Mouse (Mus musculus) embryonic facial prominence, embryonic 13.5 days (tissue): ENCODE measurements around the gene Olfr574. TPM values are rescaled to one million over a fixed set of nuclear protein-coding genes. Genes with fewer than 3 reads are reported as not detected.

Source experiments
- ATAC-seq: fragments of 200-750 bp; cut with Nextera tagmentation; 2 replicates; pipeline ENCODE4 v1.8.0; 2017; ENCODE audit warnings: low read depth; ENCODE audit not compliant: insufficient number of reproducible peaks, insufficient read depth, low FRiP score, low TSS enrichment
- H3K27ac ChIP-seq: fragments of 300-500 bp; sonication (generic); 2 replicates; pipeline ENCODE4 v1.5.1; 2015; ENCODE audit warnings: moderate library complexity, mild to moderate bottlenecking, inconsistent platforms
- H3K27me3 ChIP-seq: fragments of 300-500 bp; sonication (generic); 2 replicates; pipeline ENCODE4 v1.6.1; 2015; ENCODE audit warnings: mild to moderate bottlenecking, inconsistent platforms
- H3K36me3 ChIP-seq: fragments of 300-500 bp; sonication (generic); 2 replicates; pipeline ENCODE4 v1.6.1; 2015; ENCODE audit warnings: mild to moderate bottlenecking, inconsistent platforms
- H3K4me1 ChIP-seq: fragments of 300-500 bp; sonication (generic); 2 replicates; pipeline ENCODE4 v1.6.1; 2015; ENCODE audit warnings: inconsistent platforms
- H3K4me2 ChIP-seq: fragments of 300-500 bp; sonication (generic); 2 replicates; pipeline ENCODE4 v1.6.1; 2015; ENCODE audit warnings: moderate library complexity, mild to moderate bottlenecking, inconsistent platforms
- H3K4me3 ChIP-seq: fragments of 300-500 bp; sonication (generic); 2 replicates; pipeline ENCODE4 v1.5.1; 2015; ENCODE audit warnings: mild to moderate bottlenecking, inconsistent platforms
- H3K9ac ChIP-seq: fragments of 300-500 bp; sonication (generic); 2 replicates; pipeline ENCODE4 v1.6.1; 2015; ENCODE audit warnings: mild to moderate bottlenecking, inconsistent platforms
- H3K9me3 ChIP-seq: fragments of 300-500 bp; sonication (generic); 2 replicates; pipeline ENCODE4 v1.6.1; 2016; ENCODE audit warnings: inconsistent platforms
- WGBS: fragments of 180-500 bp; shearing (Covaris S2); methylation state at CpG from one replicate; pipeline ENCODE4 v1.1.7; 2015; ENCODE audit warnings: mixed read lengths; 5-methylcytosine and 5-hydroxymethylcytosine counted together
- polyA plus RNA-seq: library from polyadenylated mRNA; unstranded; fragments of >200 nt; fragmentation: Nextera tagmentation; extraction: Ambion mirVana; gene quantifications from 2 replicates; pipeline ENCODE4 v1.2.1, GENCODE M21; 2015

The Olfr574 gene
- polyA plus RNA-seq, 1 experiment from 2014 or later = not detected

- H3K4me1 ChIP-seq = no peaks in the 10 kb centered on the region
- no peaks in the 10 kb centered on the region for H3K9me3 ChIP-seq
- H3K4me3 ChIP-seq = no peak within 1 kb of the TSS
- no peaks in the 10 kb centered on the region for H3K36me3 ChIP-seq
- ATAC-seq = no peak
- no peaks in the 10 kb centered on the region for H3K27me3 ChIP-seq
- H3K9ac ChIP-seq = no peak within 1 kb of the TSS
- no peak within 1 kb of the TSS for H3K27ac ChIP-seq
- no peak within 1 kb of the TSS for H3K4me2 ChIP-seq
- WGBS = 49% methylated on average over 2 of the region's 2 CpGs
Observed at GRCm38 (mm10) chr7:102962360-102962759, 14.1 kb downstream of the Olfr574 start, which contains the start of gene Olfr576. Gene Olfr576 (plus strand): TSS chr7:102962660.

GRCm38 (mm10) chr7:102974399-102974798 lies 26.1 kb downstream of the Olfr574 start:
- Histone ChIP-seq H3K4me2 (no peak overlapping the region), H3K4me3 (no peak overlapping the region), H3K9me3 (no peaks in the 10 kb centered on the region), H3K9ac (no peak overlapping the region), H3K4me1 (no peaks in the 10 kb centered on the region), H3K36me3 (no peaks in the 10 kb centered on the region), H3K27me3 (no peaks in the 10 kb centered on the region), H3K27ac (no peak overlapping the region)
- WGBS = 39% methylated on average over 1 of the region's 1 CpGs
- ATAC-seq = no peak

GRCm38 (mm10) chr7:102975843-102976242 lies 27.6 kb downstream of the Olfr574 start, which contains the start of gene Olfr577:
Gene Olfr577 (minus strand): TSS chr7:102975943.
- Histone ChIP-seq H3K9me3 (no peaks in the 10 kb centered on the region), H3K4me1 (no peaks in the 10 kb centered on the region), H3K9ac (no peak within 1 kb of the TSS), H3K27ac (no peak within 1 kb of the TSS), H3K36me3 (no peaks in the 10 kb centered on the region), H3K27me3 (no peaks in the 10 kb centered on the region), H3K4me2 (no peak within 1 kb of the TSS), H3K4me3 (no peak within 1 kb of the TSS)
- 85% methylated on average over 2 of the region's 2 CpGs for WGBS
- ATAC-seq = no peak

- Histone ChIP-seq H3K36me3 (no peaks in the 10 kb centered on the region), H3K27me3 (no peaks in the 10 kb centered on the region), H3K9me3 (no peaks in the 10 kb centered on the region), H3K9ac (no peak within 1 kb of the TSS), H3K27ac (no peak within 1 kb of the TSS), H3K4me1 (no peaks in the 10 kb centered on the region), H3K4me3 (no peak within 1 kb of the TSS), H3K4me2 (no peak within 1 kb of the TSS)
- WGBS = 60% methylated on average over 3 of the region's 3 CpGs
- no peak for ATAC-seq
Observed at GRCm38 (mm10) chr7:102989224-102989623, 41.0 kb downstream of the Olfr574 start, which contains the start of gene Olfr578. Gene Olfr578 (minus strand): TSS chr7:102989324.

Other genes with a start within 250 kb of the Olfr574 start
- gene Olfr558, start 246.3 kb upstream of the Olfr574 start, polyA plus RNA-seq = 0.08 and 0.15 TPM in 2 replicates
- gene Olfr33, start 229.4 kb upstream of the Olfr574 start, polyA plus RNA-seq = not detected in 2 replicates
- gene Olfr559, start 221.0 kb upstream of the Olfr574 start, polyA plus RNA-seq = not detected in 2 replicates
- not detected in 2 replicates for gene Olfr560, start 189.1 kb upstream of the Olfr574 start, polyA plus RNA-seq
- 0.04 and 0.33 TPM in 2 replicates for gene Olfr78, start 189.0 kb upstream of the Olfr574 start, polyA plus RNA-seq
- not detected in 2 replicates for gene Olfr561, start 177.2 kb upstream of the Olfr574 start, polyA plus RNA-seq
- not detected in 2 replicates for gene Olfr564, start 145.0 kb upstream of the Olfr574 start, polyA plus RNA-seq
- gene Olfr566, start 89.7 kb upstream of the Olfr574 start, polyA plus RNA-seq = not detected in 2 replicates
- 0.45 TPM in 1 of 2 replicates, not detected in the other for gene Olfr568, start 71.3 kb upstream of the Olfr574 start, polyA plus RNA-seq
- not detected in 2 replicates for gene Olfr569, start 57.6 kb upstream of the Olfr574 start, polyA plus RNA-seq
- not detected in 2 replicates for gene Olfr570, start 53.9 kb upstream of the Olfr574 start, polyA plus RNA-seq
- 0.15 and 0.33 TPM in 2 replicates for gene Olfr571, start 30.9 kb upstream of the Olfr574 start, polyA plus RNA-seq
- gene Olfr572, start 24.1 kb upstream of the Olfr574 start, polyA plus RNA-seq = not detected in 2 replicates
- gene Olfr573-ps1, start 5.9 kb upstream of the Olfr574 start, polyA plus RNA-seq = not detected in 2 replicates
- gene Olfr575, start 10.3 kb downstream of the Olfr574 start, polyA plus RNA-seq = not detected in 2 replicates
- gene Olfr576, start 14.2 kb downstream of the Olfr574 start, polyA plus RNA-seq = not detected in 2 replicates
- gene Olfr577, start 27.5 kb downstream of the Olfr574 start, polyA plus RNA-seq = not detected in 2 replicates
- gene Olfr578, start 40.9 kb downstream of the Olfr574 start, polyA plus RNA-seq = not detected in 2 replicates
- gene Olfr582, start 89.6 kb downstream of the Olfr574 start, polyA plus RNA-seq = not detected in 2 replicates
- gene Olfr583, start 102.8 kb downstream of the Olfr574 start, polyA plus RNA-seq = not detected in 2 replicates
- not detected in 2 replicates for gene Olfr584, start 133.4 kb downstream of the Olfr574 start, polyA plus RNA-seq
- not detected in 2 replicates for gene Olfr585, start 149.3 kb downstream of the Olfr574 start, polyA plus RNA-seq
- gene Olfr586, start 177.2 kb downstream of the Olfr574 start, polyA plus RNA-seq = not detected in 2 replicates
- not detected in 2 replicates for gene Olfr588-ps1, start 192.4 kb downstream of the Olfr574 start, polyA plus RNA-seq
- gene Olfr589, start 207.9 kb downstream of the Olfr574 start, polyA plus RNA-seq = not detected in 2 replicates
- not detected in 2 replicates for gene Olfr591, start 229.9 kb downstream of the Olfr574 start, polyA plus RNA-seq
- not detected in 2 replicates for gene Olfr592, start 236.3 kb downstream of the Olfr574 start, polyA plus RNA-seq